In genomic region chr12:27248545-27248855, GRCm38 (mm10) we compare ENCODE assay signal across 12 mouse cellular contexts.
DNase-seq lines count a peak whose midpoint lies in the region; ATAC-seq and TF ChIP-seq lines count a peak whose summit lies in the region.
"Had no signal": no experiment of that assay in that cellular context is flagged by ENCODE, and none has a peak within 500 bp of the region (broad histone marks: within the 10 kb centered on the region; RNA-seq: fewer than 3 reads in every experiment).

No protein-coding gene starts in this region.

- no peaks in the 10 kb centered on the region for H3K36me3 ChIP-seq in hindbrain, embryonic 16.5 days (ENCODE audit: control insufficient read depth, insufficient read depth, low read length)
- H3K36me3 ChIP-seq in midbrain, postnatal 0 days (ENCODE audit: insufficient read depth, low read length): no peaks in the 10 kb centered on the region
- H3K36me3 ChIP-seq: limb, embryonic 15.5 days; stomach, embryonic 15.5 days had no signal

- TF ChIP-seq CTCF in midbrain, postnatal 0 days (IDR thresholded peaks at IDR 0.05): no peak

- H3K4me1 ChIP-seq in hindbrain, embryonic 16.5 days (ENCODE audit: control insufficient read depth, insufficient read depth, low read depth, low read length): peaks cover 17% of the 10 kb centered on the region
- no peaks in the 10 kb centered on the region for H3K4me1 ChIP-seq in midbrain, postnatal 0 days (ENCODE audit: insufficient read depth, low read length)
- H3K4me1 ChIP-seq: stomach, embryonic 15.5 days had no signal

- no peak overlapping the region for H3K9ac ChIP-seq in hindbrain, embryonic 16.5 days (ENCODE audit: low read depth, low read length)
- no peak overlapping the region for H3K9ac ChIP-seq in midbrain, postnatal 0 days (replicated peaks; ENCODE audit: low read length, poor library complexity, severe bottlenecking)
- H3K9ac ChIP-seq: limb, embryonic 15.5 days; stomach, embryonic 15.5 days had no signal

- H3K27me3 ChIP-seq in hindbrain, embryonic 16.5 days (replicated peaks; ENCODE audit: control insufficient read depth, insufficient read depth, low read length): no peaks in the 10 kb centered on the region
- H3K27me3 ChIP-seq in midbrain, postnatal 0 days (ENCODE audit: insufficient read depth, low read length): no peaks in the 10 kb centered on the region
- H3K27me3 ChIP-seq: limb, embryonic 15.5 days; stomach, embryonic 15.5 days had no signal

- H3K27ac ChIP-seq in hindbrain, embryonic 16.5 days (ENCODE audit: low read depth, low read length): peak overlapping the region; percentile 80
- peak overlapping the region; percentile 93 for H3K27ac ChIP-seq in midbrain, postnatal 0 days (ENCODE audit: low read depth, low read length)
- H3K27ac ChIP-seq: limb, embryonic 15.5 days; stomach, embryonic 15.5 days had no signal

- no peak overlapping the region for H3K4me2 ChIP-seq in hindbrain, embryonic 16.5 days (ENCODE audit: low read length)
- H3K4me2 ChIP-seq in midbrain, postnatal 0 days (ENCODE audit: low read depth, low read length, poor library complexity, severe bottlenecking): 0 out of 2 replicates have a peak overlapping the region, but pooled peaks have one; percentile 7
- H3K4me2 ChIP-seq: limb, embryonic 15.5 days; stomach, embryonic 15.5 days had no signal

- peak; percentile 10 for DNase-seq in layer of hippocampus, adult 9-11 months
- no peak for DNase-seq in layer of hippocampus, adult 9-10 months (ENCODE audit: low spot score)
- DNase-seq in midbrain, postnatal 0 days (ENCODE audit: low spot score): peak; percentile 85
- no peak for DNase-seq in spleen, postnatal 14 days (ENCODE audit: low spot score in 2 of 2)
- no peak for DNase-seq in ovary, postnatal 36 days (ENCODE audit: low spot score)
- DNase-seq in liver: no peak
- DNase-seq in adipocyte (ENCODE audit: low spot score): no peak
- DNase-seq: gastrocnemius, postnatal 14 days; kidney, adult 11 months had no signal

- H3K9me3 ChIP-seq in hindbrain, embryonic 16.5 days (ENCODE audit: control insufficient read depth, low read length): no peaks in the 10 kb centered on the region
- no peaks in the 10 kb centered on the region for H3K9me3 ChIP-seq in midbrain, postnatal 0 days (ENCODE audit: low read length)
- H3K9me3 ChIP-seq: limb, embryonic 15.5 days; stomach, embryonic 15.5 days had no signal

- 13% methylated on average over 3 of the region's 3 CpGs for WGBS in hindbrain, embryonic 16.5 days
- 17% methylated on average over 3 of the region's 3 CpGs for WGBS in midbrain, postnatal 0 days

- ATAC-seq in hindbrain, embryonic 16.5 days: peak; percentile 92
- peak; percentile 81 for ATAC-seq in midbrain, postnatal 0 days (ENCODE audit: low FRiP score)

- no peak overlapping the region for H3K4me3 ChIP-seq in hindbrain, embryonic 16.5 days (ENCODE audit: low read length)
- no peak overlapping the region for H3K4me3 ChIP-seq in midbrain, postnatal 0 days (ENCODE audit: low read depth, low read length)
- H3K4me3 ChIP-seq: limb, embryonic 15.5 days; stomach, embryonic 15.5 days had no signal

Comparison
In these comparisons a context has a peak if more than half of its experiments do, and no peak if none do; other contexts are left out.
1. DNase-seq: peak in layer of hippocampus, adult 9-11 months (single experiment) and midbrain, postnatal 0 days (single experiment); none in layer of hippocampus, adult 9-10 months (single experiment), spleen, postnatal 14 days (0 of 2), ovary, postnatal 36 days (single experiment), liver (single experiment) and adipocyte (single experiment).